Mouse (Mus musculus): Measurements from ENCODE around the gene Sec24a. TPM values are rescaled to one million over a fixed set of nuclear protein-coding genes. Genes with fewer than 3 reads are reported as not detected.
A peak's percentile ranks its signal among the peaks of the same experiment; 100 is the strongest.
"Not testable (repeated sequence)": the region's sequence is repeated elsewhere in the genome, so short reads cannot be mapped to it uniquely, and the experiment has no call there.

Sec24a gene
- polyA plus RNA-seq (2015; fragmentation: Nextera tagmentation; extraction: Ambion mirVana): 5.8 and 8.4 TPM in 2 replicates

- Histone ChIP-seq H3K27me3 (peaks cover 9% of the 10 kb centered on the region; the same call in 1 of the 2 replicates), H3K27ac (peak within 1 kb of the TSS; percentile 61; the same call in 1 of the 2 replicates), H3K9me3 (replicated peaks) (no peaks in the 10 kb centered on the region), H3K4me2 (peak within 1 kb of the TSS; percentile 82), H3K4me3 (replicated peaks) (peak within 1 kb of the TSS; percentile 94), H3K9ac (peak within 1 kb of the TSS; percentile 88), H3K36me3 (no peaks in the 10 kb centered on the region), H3K4me1 (replicated peaks) (peaks cover 43% of the 10 kb centered on the region)
- WGBS (ENCODE audit: insufficient replicate concordance): 2% methylated on average over 30 of the region's 30 CpGs
- ATAC-seq (ENCODE audit: low read depth): peak; percentile 87
- DNase-seq: peak; percentile 72
These were observed at the start of gene Sec24a, which contains the start of gene Sar1b for GRCm38 (mm10) chr11:51763213-51763907. Sec24a (minus strand) TSS chr11:51763634. Sar1b (plus strand) TSS chr11:51763687.

DNA sequence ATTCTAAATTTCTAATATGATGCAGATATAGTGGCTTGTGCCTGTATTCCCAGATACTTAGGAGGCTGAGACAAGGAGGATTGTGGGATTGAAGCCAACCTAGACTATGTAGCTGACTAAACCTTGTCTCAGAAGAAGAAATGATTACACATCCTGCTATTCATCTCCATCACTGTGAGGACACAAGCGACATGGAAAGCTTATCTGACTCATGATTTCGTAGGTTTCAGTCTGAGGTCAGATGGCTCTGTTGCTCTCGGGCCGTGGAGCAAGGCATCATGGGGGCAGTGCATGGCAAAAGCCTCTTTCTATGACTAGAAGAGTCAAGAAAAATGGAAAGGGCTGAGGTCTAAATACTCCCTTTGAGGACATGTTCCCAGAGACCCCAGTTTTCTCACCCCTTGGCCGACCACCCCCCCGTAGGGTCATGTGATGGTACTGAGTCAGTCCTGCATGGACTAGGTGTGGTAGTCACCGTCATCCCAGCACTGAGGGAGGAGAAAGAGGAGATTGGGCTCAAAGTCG is 48.6 kb upstream of the Sec24a start:
- no peaks in the 10 kb centered on the region for H3K9me3 ChIP-seq (replicated peaks)
- H3K4me1 ChIP-seq (replicated peaks): peaks cover 4% of the 10 kb centered on the region; the same call in 1 of the 2 replicates
- ATAC-seq (ENCODE audit: low read depth) (no peak), DNase-seq (no peak)
- H3K4me2 ChIP-seq: no peak overlapping the region
- WGBS (ENCODE audit: insufficient replicate concordance): 74% methylated on average over 8 of the region's 8 CpGs
- no peak overlapping the region for H3K4me3 ChIP-seq (replicated peaks)
- H3K27ac ChIP-seq: no peak overlapping the region
- H3K27me3 ChIP-seq: no peaks in the 10 kb centered on the region
- H3K9ac ChIP-seq: no peak overlapping the region
- 0 out of 2 replicates have a peak, but pooled peaks cover 7% of the 10 kb centered on the region for H3K36me3 ChIP-seq

GRCm38 (mm10) chr11:51811230-51811629 is 47.8 kb upstream of the Sec24a start:
- ATAC-seq (ENCODE audit: low read depth): no peak
- Histone ChIP-seq H3K4me2 (no peak overlapping the region), H3K9ac (no peak overlapping the region), H3K4me3 (replicated peaks) (no peak overlapping the region), H3K36me3 (no peaks in the 10 kb centered on the region), H3K4me1 (replicated peaks) (no peaks in the 10 kb centered on the region; the same call in 1 of the 2 replicates), H3K27me3 (no peaks in the 10 kb centered on the region), H3K9me3 (replicated peaks) (no peaks in the 10 kb centered on the region), H3K27ac (no peak overlapping the region)
- no peak for DNase-seq
- 75% methylated on average over 4 of the region's 4 CpGs for WGBS (ENCODE audit: insufficient replicate concordance)

DNA sequence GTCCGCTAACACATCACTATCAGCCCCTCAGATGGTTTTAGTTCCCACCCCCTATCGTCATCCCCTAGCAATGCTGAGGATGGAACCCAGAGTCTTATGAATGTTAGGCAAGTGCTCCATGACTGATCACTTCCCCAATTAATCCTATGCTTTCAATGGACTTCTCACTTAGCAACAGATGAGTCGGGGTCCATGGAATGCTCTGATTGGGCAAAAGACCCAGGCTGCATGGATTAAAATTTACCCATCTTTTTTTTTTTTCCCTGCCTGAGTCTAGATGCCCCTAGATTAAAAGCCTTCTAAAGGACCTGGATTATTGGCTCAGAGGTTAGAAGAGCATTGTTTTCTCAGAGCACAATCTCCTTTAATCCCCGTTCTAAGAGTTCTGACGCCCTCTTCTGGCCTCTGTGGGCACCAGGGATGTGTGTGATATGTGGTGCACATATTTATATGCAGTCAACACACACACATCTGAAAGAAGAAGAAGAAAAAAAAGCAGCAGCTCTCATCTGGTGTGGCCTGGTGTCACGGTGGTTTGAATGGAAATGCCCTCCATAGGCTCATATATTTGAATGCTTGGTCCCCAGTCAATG is 46.3 kb upstream of the Sec24a start:
- Histone ChIP-seq H3K27me3 (no peaks in the 10 kb centered on the region), H3K36me3 (no peaks in the 10 kb centered on the region), H3K9me3 (replicated peaks) (no peaks in the 10 kb centered on the region), H3K9ac (no peak overlapping the region), H3K4me3 (replicated peaks) (no peak overlapping the region), H3K4me1 (replicated peaks) (peaks cover 8% of the 10 kb centered on the region), H3K27ac (no peak overlapping the region), H3K4me2 (no peak overlapping the region)
- ATAC-seq (ENCODE audit: low read depth) (no peak), DNase-seq (no peak)
- WGBS (ENCODE audit: insufficient replicate concordance): 51% methylated on average over 6 of the region's 6 CpGs

GRCm38 (mm10) chr11:51807108-51807879 is 43.9 kb upstream of the Sec24a start:
- H3K4me3 ChIP-seq (replicated peaks): no peak overlapping the region
- DNase-seq (no peak), ATAC-seq (ENCODE audit: low read depth) (no peak)
- H3K27ac ChIP-seq: no peak overlapping the region
- H3K4me2 ChIP-seq: no peak overlapping the region
- no peaks in the 10 kb centered on the region for H3K36me3 ChIP-seq
- H3K9me3 ChIP-seq (replicated peaks): no peaks in the 10 kb centered on the region
- no peaks in the 10 kb centered on the region for H3K27me3 ChIP-seq
- H3K9ac ChIP-seq: no peak overlapping the region
- H3K4me1 ChIP-seq (replicated peaks): peaks cover 8% of the 10 kb centered on the region
- WGBS (ENCODE audit: insufficient replicate concordance): 53% methylated on average over 13 of the region's 13 CpGs

GRCm38 (mm10) chr11:51805221-51805981 is 42.0 kb upstream of the Sec24a start:
- 25% methylated on average over 17 of the region's 17 CpGs for WGBS (ENCODE audit: insufficient replicate concordance)
- H3K9me3 ChIP-seq (replicated peaks): no peaks in the 10 kb centered on the region
- peak overlapping the region; percentile 53 for H3K4me3 ChIP-seq (replicated peaks)
- H3K9ac ChIP-seq: peak overlapping the region; percentile 62
- H3K27ac ChIP-seq: no peak overlapping the region
- peak overlapping the region; percentile 67 for H3K4me2 ChIP-seq
- H3K4me1 ChIP-seq (replicated peaks): peaks cover 13% of the 10 kb centered on the region
- H3K36me3 ChIP-seq: no peaks in the 10 kb centered on the region
- DNase-seq (peak; percentile 65), ATAC-seq (ENCODE audit: low read depth) (peak; percentile 76)
- no peaks in the 10 kb centered on the region for H3K27me3 ChIP-seq

GRCm38 (mm10) chr11:51800634-51801325 is 37.3 kb upstream of the Sec24a start:
- no peak for DNase-seq
- no peak for ATAC-seq (ENCODE audit: low read depth)
- 39% methylated on average over 8 of the region's 8 CpGs for WGBS (ENCODE audit: insufficient replicate concordance)
- Histone ChIP-seq H3K27ac (no peak overlapping the region), H3K4me3 (replicated peaks) (no peak overlapping the region), H3K9ac (no peak overlapping the region), H3K4me1 (replicated peaks) (peaks cover 10% of the 10 kb centered on the region), H3K27me3 (no peaks in the 10 kb centered on the region), H3K4me2 (no peak overlapping the region), H3K9me3 (replicated peaks) (no peaks in the 10 kb centered on the region), H3K36me3 (no peaks in the 10 kb centered on the region)

DNA sequence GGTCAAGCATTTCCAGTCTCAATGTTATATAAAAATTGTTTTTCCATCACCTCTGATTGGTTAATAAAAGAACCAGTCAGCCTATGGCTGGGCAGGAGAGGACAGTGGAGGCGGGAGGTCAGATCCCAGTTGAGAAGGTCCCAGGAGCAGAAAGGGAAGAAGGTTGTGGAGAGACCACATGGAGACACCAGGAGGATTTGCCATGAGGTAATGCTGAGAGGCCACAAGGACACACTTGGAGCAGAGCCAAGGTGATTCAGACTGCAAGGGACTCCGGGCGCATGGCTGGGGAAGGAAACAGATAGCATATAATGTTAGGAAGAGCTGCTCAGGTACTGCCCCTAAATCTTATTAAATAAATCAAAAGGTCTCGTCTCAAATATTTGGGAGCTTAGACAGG is 32.8 kb upstream of the Sec24a start:
- H3K36me3 ChIP-seq: peaks cover 12% of the 10 kb centered on the region
- no peaks in the 10 kb centered on the region for H3K9me3 ChIP-seq (replicated peaks)
- no peak overlapping the region for H3K27ac ChIP-seq
- H3K4me2 ChIP-seq: no peak overlapping the region
- ATAC-seq (ENCODE audit: low read depth): no peak
- H3K27me3 ChIP-seq: no peaks in the 10 kb centered on the region
- no peak overlapping the region for H3K4me3 ChIP-seq (replicated peaks)
- no peak for DNase-seq
- 66% methylated on average over 4 of the region's 4 CpGs for WGBS (ENCODE audit: insufficient replicate concordance)
- H3K4me1 ChIP-seq (replicated peaks): peaks cover 5% of the 10 kb centered on the region
- H3K9ac ChIP-seq: no peak overlapping the region

DNA sequence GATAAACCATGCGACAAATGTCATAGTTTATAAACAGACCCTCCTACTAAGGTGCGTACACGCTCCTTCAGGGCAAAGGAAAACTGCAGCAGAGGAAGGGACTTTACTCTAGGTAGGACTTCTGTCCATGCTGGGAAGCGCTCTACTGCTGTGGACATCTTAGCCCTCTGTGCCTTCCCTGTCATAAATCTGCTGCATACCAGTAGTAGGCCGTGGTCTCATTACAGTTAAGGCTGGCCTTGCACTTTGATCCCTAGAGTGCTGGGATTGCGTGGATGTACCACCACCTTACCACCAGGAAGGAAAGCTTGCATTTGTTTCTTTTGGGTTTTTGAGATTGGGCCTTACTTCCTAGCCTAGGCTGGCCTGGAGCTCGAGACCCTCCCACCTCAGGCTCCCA is 27.2 kb upstream of the Sec24a start:
- ATAC-seq (ENCODE audit: low read depth): no peak
- Histone ChIP-seq H3K4me2 (no peak overlapping the region), H3K9me3 (replicated peaks) (no peaks in the 10 kb centered on the region), H3K9ac (no peak overlapping the region), H3K27me3 (no peaks in the 10 kb centered on the region), H3K4me1 (replicated peaks) (no peaks in the 10 kb centered on the region), H3K27ac (no peak overlapping the region), H3K4me3 (replicated peaks) (no peak overlapping the region), H3K36me3 (peaks cover 56% of the 10 kb centered on the region)
- WGBS (ENCODE audit: insufficient replicate concordance): 89% methylated on average over 7 of the region's 7 CpGs
- no peak for DNase-seq

GRCm38 (mm10) chr11:51789735-51790134 is 26.3 kb upstream of the Sec24a start:
- WGBS (ENCODE audit: insufficient replicate concordance): 69% methylated on average over 4 of the region's 4 CpGs
- not testable (repeated sequence) for DNase-seq; H3K27me3 ChIP-seq; H3K27ac ChIP-seq; H3K9me3 ChIP-seq (replicated peaks); H3K4me3 ChIP-seq (replicated peaks); ATAC-seq (ENCODE audit: low read depth); H3K9ac ChIP-seq; H3K4me1 ChIP-seq (replicated peaks); H3K4me2 ChIP-seq
- H3K36me3 ChIP-seq: peaks cover 59% of the 10 kb centered on the region
